Mouse (Mus musculus) adrenal gland, adult 18-20 months (tissue): ENCODE data around the gene A930017K11Rik. TPM values are rescaled to one million over a fixed set of nuclear protein-coding genes. Genes with fewer than 3 reads are reported as not detected.

Experiments used
- DNase-seq, 2 experiments: peaks; one replicate each; pipeline ENCODE4 v3.0.0; 2021 to 2022; ENCODE audit warnings: low spot score in 2 of 2
- long read RNA-seq, 2 experiments: library from polyadenylated mRNA; stranded (forward); transcript quantifications; one replicate each; pipeline ENCODE4 v2.0.0; 2021
- total RNA-seq, 2 experiments: library from RNA; stranded (reverse); gene quantifications; 1 replicate in 1 of 2; 2 replicates in 1 of 2; pipeline ENCODE4 v1.2.3; 2021

Gene A930017K11Rik
- not detected for total RNA-seq
- long read RNA-seq, experiment 1: 0 reads
- long read RNA-seq, experiment 2: 0 reads

DNA sequence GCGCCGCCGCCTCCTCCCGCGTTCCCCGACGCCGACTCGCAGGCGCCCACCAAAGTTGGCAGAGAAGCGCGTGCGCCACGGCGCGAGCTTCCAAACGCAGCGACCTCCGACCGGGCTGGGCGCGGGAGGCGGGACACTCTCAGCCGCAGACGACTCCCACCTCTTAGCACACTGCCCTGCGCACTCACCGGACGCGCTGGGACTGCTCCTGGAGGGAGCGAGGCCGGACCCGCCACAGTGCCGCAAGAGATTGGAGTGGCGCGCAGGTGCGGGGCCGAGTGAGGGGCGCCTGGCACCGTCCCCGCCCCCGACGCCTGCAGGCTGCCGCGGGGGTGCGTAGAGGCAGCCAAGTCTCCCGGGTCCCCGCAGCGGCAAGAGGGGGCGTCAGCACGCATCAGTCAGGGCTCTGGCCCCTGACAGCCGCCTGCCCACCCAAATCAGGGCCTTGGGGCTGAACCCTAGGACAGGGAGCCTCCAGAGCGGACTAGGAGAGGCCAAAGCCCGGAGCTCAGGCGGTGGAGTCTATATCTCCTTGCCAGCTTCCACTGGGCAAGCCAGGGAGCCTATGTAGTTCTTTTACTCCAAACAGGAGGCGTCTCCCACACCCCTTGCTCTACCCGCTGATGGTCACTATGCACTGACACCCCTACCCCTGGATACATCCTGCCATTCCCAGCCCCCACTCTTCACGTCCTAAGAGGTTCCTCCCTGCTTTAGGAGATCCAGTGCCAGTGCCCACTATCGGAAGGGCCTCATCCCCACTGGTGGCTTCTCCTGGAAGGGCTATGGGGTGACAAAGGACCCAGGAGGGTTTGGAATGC, at the start of gene A930017K11Rik:
Gene A930017K11Rik (minus strand): TSS at position 763 of the 821 bp plus-strand sequence.
- no peak for DNase-seq

DNA sequence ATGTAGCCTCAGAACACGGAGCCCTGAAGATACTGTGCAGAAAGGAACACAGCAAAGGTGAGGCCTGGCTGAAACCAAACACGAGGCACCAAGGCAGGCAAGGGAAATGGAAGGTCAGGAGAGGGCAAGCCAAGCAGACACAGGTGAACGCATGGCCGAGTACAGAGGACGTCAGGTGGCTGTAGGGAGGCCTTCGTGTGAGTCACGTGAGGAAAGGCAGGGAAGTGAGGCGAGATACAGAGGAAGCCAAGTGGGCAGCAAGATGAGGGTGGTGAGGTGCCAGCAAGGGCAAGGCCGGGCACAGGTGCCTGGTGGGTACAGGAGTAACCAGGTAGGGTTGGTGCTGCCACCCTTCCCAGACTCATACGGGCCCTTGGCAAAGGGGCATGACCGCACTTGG, 46.1 kb upstream of the A930017K11Rik start:
- no peak for DNase-seq

DNA sequence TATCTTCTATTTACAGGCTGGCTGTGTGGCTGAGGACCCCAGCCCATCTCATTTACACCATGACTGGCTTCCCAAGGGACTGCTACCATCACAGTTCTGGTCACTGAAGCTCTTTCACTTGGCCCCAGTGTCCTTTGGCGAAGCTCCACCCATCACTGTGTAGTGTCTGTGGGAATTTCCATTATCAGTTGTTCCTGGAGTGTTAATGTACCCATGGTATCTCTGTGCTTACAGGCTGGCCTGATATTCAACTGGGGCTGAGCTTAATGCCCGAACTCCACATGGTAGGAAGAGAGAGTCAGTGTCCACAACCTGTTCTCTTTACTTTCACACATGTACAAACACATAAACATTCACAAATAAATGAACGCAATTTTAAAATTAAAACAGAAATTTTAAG, 41.1 kb upstream of the A930017K11Rik start:
- no peak for DNase-seq

DNA sequence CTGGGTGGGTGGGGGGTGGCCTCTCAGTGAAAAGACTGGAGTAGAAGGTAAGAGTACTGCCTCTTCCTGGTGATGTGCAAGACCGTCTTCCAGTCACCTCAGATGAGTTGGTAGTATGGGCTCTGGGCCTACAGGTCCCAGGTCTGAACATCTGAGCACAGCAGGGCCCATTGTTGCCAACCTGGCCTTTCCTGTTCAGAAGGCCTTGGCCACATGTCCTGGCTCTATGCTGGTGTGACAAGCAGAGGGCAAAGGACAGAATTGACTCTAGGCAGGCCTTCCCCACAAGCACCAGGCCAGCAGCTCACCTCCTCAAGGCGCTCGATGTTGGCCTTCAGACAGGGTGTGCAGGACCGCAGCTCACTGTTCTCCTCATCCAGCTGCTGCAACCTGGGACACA, 39.9 kb upstream of the A930017K11Rik start:
- no peak for DNase-seq

DNA sequence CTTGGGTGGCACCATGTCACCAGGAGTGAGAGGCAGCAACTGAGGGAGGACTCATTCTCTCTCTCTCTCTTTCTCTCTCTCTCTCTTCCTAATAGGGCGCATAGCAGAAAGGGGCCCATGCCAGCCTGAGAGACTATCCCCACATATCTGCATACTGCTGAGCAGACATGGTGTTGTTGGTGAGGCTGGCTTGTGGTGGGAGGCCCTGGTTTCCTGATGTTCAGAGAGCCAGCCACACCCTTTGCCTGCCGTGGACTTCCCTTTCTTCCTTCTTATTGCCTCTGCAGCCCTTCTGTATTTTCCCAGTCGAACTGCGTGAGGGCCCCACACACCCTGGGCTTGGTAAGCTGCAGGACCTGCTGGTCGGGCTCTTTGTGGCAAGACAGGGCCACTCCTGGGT, 38.0 kb upstream of the A930017K11Rik start:
- DNase-seq: no peak

DNA sequence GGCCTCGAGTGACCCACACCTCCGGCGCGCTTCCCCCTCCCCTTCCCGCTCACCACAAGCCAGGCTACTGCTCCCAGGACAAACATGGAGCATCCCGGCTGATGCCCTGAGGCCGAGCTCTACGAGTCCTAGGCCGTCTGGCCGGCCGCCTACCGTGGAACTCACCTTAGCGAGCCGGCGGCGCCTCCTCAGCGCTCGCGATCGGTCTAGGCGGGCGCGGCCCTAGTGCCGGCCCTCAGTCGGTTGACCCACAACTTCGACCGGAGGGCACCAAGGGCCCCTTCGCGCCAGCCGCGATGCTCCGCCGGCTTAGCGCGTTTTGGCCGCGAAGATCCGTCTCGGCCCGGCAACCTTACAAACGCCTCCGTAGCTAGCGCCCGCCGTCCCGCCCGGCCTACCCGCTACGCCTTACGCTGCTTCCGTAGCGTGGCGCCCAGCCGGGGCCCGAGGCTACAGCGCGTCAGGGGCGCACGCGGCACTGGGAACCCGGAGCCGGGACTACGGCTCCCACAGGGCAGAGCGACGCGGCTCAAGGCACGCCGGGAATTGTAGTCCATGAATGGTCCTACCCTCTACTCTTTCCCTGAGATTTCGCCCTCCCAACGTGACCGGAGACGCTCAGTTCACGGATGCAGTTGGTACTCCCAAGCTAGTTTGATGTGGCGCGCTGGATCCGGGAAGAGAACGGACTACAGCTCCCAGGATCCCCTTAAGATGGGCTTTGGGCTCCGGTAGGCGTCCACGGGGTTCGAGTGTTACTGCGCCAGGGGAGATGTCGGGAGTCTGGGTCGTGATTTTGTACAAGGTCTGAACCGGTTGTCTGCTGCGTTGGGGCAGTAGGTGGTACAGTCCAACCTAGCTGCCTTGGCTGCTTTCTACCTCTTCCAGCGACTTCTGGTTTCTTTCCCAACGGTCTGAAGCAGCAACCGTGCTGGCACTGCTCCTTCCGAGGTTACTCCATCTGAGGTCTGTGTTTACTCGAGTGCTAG, 33.2 kb upstream of the A930017K11Rik start, which contains the start of gene Capn15:
Gene Capn15 (minus strand): TSS at position 491 of the 989 bp plus-strand sequence.
- peak; percentile 88 to 91 for DNase-seq

GRCm38 (mm10) chr17:25984556-25985305, 32.4 kb upstream of the A930017K11Rik start:
- peak in 1 of 2 experiments; percentile 29 for DNase-seq

DNA sequence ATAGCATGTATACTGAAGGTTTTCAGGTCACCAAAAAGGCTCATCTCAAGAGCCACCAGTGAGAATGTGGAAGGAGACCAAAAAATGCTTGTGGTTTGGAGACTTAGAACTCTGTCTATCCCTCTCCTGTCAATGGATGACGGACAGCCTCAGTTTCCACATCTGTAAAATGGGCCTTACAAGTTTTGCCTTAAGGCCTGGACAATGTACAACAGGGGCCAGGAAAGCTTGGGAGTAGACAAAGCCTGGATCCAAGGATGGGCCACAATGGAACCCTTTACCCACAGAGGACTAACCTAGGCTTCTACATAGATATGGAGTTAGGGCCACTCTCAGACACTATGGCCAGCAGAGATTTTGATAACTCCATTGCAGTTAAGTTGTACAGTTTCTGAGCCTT, 31.7 kb upstream of the A930017K11Rik start:
- DNase-seq: no peak

DNA sequence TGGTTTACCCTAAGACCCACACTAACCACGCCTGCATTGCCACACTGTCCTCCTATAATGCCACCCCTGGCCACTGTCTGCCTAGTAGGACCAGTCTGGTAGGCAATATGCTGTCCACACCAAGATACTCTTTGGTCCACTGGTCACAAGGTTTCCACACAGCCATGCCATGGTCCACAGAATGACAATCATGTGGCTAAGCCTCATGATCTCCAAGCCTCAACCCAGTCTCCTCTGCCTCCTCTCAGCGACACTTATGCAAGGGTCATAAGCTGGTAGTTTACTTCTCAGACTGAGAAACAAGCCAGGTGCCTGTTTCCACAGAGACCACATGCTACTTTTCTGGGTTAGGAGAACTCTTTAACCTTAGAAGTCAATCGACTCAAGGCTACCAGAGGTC, 30.5 kb upstream of the A930017K11Rik start:
- DNase-seq: no peak

DNA sequence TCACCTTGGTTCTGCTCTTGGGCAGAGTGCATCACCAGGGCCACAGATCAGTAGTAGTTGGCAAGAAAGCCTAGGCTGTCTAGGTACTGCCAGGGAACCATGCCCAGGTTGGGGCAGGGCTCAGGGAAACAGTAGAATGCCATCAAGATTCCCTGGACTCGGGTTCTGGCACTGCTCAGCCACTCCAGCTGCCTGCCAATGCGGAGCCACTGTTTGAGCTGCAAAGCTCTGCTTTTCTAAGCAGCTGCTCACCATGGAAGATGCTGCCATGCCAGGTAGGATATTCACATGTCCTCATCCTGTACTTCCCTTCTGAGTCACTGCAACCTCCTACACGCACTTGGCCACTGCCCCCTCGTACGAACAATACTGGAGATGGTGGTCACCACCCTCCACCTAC, 28.5 kb upstream of the A930017K11Rik start:
- no peak for DNase-seq

DNA sequence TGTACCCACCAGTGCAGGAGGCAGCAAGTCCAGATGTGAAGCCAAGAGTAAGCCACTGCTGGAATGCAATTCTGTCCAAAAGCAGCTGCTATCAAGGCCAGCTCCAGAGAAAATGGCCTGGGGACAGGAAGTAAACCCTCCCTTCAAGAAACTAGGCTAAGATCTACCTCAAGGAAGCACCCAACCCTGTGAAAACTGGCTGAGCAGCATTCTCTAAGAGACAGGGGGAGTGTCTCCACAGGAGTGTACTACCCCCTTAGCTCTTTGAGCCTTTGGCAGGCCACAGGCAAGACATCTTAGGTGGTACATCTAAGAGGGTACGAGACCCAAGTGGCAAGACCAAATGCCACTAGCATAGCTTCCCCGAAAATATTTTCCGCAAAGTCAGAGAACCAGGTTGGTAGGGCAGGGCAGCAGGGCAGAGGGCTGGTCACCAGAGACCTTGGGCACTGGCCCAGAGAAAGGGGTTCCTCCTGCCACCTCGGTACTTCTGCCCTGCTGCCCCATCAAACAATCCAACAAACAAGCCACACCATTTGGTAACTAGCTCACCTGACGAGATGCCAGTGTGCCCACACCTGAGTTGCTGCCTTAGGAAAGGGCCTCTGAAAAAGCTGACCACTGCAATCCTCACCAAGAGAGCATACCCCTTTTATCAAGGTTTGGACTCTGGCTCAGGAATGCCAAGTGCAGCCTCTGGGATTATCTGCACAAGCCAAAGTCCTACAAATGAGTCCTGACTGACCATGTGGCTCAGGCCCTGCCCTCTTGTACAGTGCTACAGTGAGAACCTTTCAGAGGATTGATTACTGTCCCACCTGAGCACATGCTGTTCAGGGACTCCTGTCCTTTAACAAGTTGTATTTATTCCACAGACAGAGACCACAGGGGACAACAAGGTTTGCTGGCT, 27.7 kb upstream of the A930017K11Rik start:
- DNase-seq: no peak

GRCm38 (mm10) chr17:25970954-25971707, 18.8 kb upstream of the A930017K11Rik start:
- DNase-seq: no peak

- no peak for DNase-seq
These were observed 18.1 kb upstream of the A930017K11Rik start for GRCm38 (mm10) chr17:25970448-25970847.

DNA sequence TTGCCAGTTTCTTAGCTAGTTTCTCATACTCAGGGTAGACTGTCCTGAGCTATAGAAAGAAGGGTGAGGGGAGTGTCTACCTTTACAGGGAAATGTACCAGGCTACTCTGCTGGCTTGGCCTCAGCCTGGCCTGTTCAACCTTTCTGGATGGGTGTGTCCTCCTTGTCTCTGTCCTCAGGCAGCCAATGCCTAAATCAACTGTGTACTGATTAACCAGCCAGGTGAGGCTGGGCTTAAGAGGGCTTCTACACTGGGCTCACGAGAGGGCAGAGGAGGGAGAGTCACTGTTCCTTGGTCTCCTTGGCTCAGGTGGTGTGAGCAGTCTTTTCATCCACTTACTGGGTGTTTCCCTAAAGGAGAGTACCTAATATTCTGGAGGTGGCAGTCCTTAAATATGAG, 15.8 kb upstream of the A930017K11Rik start:
- no peak for DNase-seq

DNA sequence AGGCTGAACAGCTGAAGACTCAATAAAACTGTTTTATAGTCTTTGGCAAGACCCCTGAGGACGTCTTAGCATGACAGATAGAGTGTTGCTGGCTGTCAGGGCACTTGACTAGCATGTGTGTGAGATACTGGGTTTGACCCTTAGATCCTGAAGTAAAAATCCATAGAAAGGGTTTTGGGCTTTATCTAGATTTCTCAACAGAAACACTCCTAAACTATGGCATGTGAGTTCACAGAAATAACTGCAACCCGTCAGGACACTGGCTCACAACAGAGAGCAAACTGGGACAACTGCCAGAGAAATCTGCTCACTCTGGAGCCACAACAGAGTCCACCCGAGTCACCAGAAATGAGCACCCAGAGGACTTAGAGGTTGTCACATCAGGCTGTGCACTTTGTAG, 15.3 kb upstream of the A930017K11Rik start:
- no peak for DNase-seq

GRCm38 (mm10) chr17:25964271-25964670, 11.9 kb upstream of the A930017K11Rik start:
- DNase-seq: no peak

DNA sequence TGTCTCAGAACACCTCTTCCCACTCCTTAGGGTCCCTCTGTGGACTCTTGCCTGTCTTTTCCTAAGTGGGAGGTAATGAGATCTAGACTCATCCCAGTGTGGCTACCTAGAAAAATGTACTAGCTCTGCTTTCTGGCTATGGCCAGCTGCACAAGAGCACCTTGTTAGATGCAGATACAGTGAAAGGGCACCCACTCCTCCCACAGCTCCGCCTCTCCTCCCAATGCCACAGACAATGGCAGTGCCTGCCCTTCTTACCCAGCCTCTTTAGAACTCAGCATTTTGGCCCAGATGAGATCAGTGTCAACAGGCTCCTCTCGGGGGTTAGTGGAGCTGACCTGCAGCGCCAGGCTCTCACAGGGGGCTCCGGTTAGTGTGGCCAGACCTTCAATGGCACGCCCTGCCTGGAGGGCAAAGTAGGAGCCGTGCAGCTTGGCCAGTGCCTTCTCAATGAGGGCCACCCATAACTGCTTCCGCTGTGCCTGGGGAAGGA, 10.1 kb upstream of the A930017K11Rik start:
- no peak for DNase-seq

DNA sequence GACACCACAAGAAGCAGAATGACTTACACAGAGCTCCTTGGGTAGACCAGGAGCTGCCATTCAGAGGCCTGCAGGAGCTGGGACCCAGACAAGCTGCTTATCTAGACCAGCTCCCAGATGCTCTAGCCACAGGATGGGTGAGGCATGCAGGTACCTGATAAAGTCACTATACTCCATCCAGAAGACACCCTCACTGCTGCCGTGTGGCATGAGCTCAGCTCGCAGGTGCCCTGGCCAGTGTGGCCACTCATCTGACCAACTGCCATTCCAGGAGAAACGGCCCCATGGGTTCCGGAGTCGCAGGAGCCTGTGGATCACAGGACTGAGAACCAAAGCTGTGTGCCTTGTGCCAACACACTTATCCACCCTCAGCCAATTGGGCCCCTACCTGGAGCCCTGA, 9.2 kb upstream of the A930017K11Rik start:
- no peak for DNase-seq
